Mouse (Mus musculus) v-Abl transformed pro-B cells (cell line): ENCODE results near the gene Efemp2.
"Not testable (repeated sequence)": the region's sequence is repeated elsewhere in the genome, so short reads cannot be mapped to it uniquely, and the experiment has no call there.

Experiments
- in situ Hi-C, 2 experiments: fragments of 400-800 bp; cut with MboI; formaldehyde crosslinking; loops; one replicate each; pipeline ENCODE4 v1.15.1; 2025; ENCODE audit not compliant: unreplicated experiment in 2 of 2

The Efemp2 gene

DNA sequence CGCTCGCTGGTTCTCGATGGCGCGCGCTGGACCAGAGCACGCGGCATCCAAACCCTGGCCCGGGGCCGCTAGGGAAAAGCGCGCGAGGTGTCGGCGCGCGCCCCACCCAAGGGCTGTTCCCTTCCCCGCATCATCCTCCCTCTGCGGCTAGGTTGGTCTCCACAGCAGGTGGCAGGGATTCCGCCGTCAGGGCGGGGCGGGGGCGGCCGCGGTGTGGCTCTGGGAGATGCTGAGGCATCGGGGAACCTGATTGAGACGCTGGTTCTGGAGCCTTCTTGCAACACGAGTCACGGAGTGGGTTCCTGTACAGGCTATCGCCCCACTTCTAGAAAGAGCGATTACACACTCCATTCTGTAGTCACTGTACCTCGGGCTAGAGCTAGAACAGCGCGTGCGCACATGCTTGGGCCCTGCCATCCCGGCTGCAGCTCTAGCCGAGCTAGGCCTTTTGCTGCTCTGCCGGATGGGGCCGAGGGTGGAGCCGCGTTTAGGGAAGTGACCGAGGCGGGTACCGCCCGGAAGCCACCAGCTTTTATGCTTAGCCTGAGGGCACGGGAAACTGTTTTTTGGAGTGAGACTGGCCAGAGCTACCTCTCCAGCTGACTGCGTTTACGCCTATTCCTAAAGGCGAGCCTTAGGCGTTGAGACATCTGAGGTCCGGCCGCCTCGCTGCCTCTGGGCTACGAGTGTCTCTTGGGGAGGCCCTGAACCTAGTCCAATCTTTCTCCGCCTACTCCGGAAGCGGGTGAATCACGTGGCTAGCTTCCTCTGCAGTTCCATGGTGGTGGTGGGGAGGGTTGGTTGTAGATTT lies 17.3 kb downstream of the Efemp2 start:
- in situ Hi-C loops: no loop called here

DNA sequence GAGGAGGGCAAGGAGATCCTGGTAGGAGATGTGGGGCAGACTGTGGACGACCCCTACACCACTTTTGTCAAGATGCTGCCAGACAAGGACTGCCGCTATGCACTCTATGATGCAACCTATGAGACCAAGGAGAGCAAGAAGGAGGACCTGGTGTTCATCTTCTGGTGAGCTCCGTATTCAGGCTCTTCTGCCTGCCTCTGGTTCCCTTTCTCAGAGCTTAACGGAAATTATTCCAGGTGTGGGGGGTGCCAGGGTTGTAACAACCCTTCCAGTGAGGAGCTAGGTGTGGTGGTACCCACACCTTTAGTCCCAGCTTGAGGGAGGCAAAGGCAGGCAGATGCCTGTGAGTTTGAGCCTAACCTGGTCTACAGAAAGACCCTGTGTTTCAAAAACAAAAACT lies 18.9 kb downstream of the Efemp2 start:
- in situ Hi-C loops: no loop called here

- in situ Hi-C loops: not testable (repeated sequence)
Measured at GRCm38 (mm10) chr19:5493301-5493721, 19.6 kb downstream of the Efemp2 start.

- in situ Hi-C loops: no loop called here
Measured at GRCm38 (mm10) chr19:5494314-5494713, 20.6 kb downstream of the Efemp2 start.

DNA sequence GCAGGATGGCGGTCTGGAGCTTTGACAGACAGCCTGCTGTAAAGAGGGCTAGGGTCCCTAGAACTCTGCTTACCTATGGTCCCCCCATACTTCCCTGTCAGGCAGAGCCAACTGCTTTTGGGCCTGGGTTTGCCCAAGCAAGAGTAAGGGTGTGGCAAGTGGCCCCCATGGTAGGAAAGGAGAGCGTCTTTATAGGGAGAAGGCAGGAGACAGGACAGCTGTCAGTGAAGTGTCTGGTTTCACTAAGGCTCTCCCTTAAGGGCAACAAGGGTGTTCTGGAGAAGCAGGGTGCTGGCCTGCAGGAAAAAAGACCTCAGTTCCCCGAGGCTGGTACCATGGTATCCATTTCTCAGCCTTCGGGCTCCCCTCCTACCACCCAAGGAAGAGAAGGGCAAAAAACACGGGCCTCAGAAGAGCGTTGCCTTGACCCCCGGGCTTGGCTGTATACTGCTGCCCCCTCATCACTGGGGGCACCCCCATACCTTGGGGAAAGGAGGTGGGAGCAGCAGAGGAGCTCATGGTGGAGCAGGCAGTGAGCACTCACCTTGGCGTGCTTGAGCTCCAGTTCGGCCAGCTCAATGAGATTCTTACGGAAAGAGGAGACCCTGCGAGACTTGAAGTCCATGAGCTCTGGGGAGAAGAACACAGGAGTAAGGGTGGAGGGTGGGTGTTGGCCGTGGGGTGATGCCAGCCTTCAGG lies 21.7 kb downstream of the Efemp2 start:
- in situ Hi-C loops: no loop called here

DNA sequence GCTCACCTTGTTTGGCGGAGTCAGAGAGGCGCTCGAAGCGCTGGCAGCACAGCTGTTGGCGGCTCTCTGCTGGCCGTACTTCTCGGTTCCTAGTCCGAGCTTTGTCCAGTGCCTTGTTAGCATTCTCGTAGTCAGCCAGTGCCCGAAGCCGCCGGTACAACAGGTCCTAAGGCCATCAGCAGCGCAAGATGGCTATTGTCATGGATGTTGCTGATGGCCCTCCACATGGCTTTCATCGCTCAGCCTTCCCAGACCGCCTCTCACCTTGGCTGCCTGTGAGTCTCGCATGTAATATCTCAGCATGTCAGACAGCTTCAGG lies 22.3 kb downstream of the Efemp2 start:
- in situ Hi-C loops: no loop called here

GRCm38 (mm10) chr19:5500330-5500875 lies 26.6 kb downstream of the Efemp2 start:
- in situ Hi-C loops: no loop called here

- in situ Hi-C loops: no loop called here
Measured at GRCm38 (mm10) chr19:5503687-5504086, 29.9 kb downstream of the Efemp2 start, which contains the start of gene 1700020D05Rik. TSS of gene 1700020D05Rik (minus strand) at chr19:5503787.

GRCm38 (mm10) chr19:5510031-5511026 lies 36.6 kb downstream of the Efemp2 start, which contains the start of gene Snx32:
TSS of gene Snx32 (minus strand) at chr19:5510538.
- in situ Hi-C loops: no loop called here

DNA sequence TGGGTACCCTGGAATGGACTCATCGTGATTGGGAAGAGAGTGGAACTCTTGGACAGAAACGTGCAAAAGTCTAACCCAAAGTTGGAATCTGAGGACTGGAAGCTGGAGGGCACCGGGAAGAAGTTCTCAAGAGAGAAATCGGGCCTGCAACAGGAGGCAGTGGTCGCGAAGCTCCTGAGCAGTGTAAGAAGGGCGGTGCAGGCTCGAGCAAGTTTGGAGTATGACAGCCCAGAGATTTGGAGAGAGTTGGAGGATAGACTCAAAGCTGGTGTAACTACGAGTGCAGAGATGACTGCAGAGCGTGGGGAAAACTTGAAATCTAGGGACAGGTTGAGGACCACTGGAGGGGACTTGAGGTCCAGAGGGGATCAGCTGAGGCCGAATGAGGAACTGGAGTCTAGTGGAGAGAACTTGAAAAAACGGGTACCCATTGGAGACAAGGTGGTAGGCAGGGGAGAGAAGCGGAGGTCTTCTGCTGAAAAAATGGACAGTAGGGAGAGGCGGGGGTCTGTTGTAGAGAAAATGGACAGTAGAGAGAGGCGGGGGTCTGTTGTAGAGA lies 37.4 kb downstream of the Efemp2 start:
- in situ Hi-C loops: no loop called here

GRCm38 (mm10) chr19:5512091-5513004 lies 38.6 kb downstream of the Efemp2 start:
- in situ Hi-C loops: no loop called here

- in situ Hi-C loops: no loop called here
Measured at GRCm38 (mm10) chr19:5513005-5513349, 39.2 kb downstream of the Efemp2 start.

- in situ Hi-C loops: no loop called here
Measured at GRCm38 (mm10) chr19:5515840-5516777, 42.4 kb downstream of the Efemp2 start.

DNA sequence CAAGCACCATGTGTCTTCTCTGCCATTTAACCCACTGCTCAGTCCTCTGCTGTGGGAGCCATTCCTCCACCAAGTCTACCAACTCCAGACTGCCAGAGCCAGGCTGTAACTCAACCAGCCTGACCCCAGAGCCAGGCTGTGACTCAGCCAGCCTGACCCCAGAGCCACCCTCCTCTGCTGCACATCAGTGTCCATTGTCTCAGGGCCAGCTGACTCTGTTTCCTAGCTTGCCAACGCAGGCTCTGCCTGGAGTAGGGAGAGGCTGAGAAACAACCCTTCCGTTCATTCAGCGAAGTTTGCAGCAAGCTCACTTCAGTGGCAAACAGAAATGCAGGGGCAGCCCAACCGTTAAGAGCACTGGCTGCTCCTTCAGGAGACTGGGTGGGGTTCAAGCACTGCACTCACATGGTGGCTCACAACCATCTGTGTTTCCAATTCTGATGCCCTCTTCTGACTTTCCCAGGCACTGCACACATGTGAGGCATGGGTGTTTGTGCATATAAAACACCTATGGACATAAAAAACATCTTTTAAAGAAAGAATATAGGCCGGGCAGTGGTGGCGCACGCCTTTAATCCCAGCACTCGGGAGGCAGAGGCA lies 43.3 kb downstream of the Efemp2 start:
- in situ Hi-C loops: no loop called here

DNA sequence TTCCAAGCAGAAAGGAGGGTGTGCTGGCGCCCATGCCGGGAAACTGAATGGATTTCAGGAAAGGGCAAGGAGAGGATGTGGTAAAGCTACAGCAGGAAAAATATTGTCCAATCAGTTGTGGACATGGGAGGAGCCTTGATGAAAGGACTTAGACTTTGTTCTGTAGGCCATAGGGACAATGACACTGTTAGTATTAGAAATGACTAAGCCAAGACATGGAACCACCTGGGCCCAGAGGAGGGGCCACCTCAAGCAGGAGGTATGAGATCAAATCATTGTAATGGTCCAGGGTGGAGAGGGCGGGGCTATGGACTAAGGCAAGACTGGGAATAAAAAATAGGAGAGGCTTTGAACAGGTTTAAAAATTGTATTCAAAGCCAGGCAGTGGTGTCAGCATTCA lies 45.0 kb downstream of the Efemp2 start:
- in situ Hi-C loops: no loop called here

DNA sequence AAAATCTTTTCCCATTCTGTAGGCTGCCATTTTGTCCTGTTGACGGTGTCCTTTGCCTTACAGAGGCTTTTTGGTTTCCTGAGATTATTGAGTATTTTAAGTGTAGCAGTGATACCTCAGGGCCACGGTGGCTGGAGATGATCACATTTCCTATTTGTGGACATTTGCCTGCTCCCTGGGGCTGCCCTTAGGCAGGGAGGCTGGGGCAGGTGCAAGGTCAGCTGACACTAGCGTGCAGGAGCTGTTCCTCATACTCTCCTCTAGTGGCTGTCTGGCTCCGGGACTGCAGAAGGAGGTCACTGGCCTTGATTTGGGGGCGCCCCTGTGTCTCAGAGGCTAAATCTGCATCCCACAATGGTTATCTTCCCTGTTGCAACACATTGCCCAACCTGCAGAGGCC lies 51.5 kb downstream of the Efemp2 start:
- in situ Hi-C loops: loop anchor here (5.0 to 10.0 kb wide), 3 partner anchors 37 to 360 kb away; partner anchors contain the start of genes Frmd8 (in 1 of the 2), Ovol1 (in 1 of the 2) and Slc25a45 (in 1 of the 2)

DNA sequence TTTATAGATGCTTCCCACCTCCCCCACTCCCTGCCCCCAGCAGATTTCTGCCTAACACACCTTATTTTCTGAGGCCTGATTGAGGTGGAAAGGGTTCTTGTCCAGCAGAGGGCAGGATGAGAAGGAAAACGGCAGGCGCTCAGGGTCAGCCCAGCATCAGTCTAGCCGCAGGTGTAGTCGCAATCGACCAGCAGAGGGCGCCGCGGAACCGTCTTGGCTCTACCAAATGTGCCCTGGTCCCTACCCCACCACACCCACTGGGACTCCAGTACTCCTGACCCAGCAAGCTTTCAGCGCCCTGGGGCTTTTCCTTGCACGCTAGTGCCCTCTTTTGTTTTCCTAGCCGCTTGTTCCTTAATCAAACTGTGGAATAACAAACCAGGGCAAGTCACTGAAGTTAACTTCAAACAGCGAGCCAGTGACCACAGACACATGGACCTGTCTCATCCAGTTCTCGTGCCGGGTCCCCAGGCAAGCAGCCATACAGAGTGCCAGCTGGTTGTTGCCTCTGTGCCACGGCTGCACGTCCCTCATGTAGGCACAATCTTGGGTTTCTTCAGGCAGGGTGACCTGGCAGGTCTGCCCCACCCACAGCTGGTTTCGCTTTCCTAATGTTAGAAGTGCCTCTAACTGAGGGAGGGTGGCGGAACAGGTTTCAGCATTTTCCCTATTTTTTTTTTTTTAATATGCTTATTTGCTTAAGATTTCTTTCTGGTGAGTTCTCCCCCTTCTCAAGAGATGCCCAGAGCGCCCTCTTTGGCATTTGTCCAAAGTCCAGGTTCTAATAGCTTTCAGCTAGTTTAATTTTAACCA lies 55.8 kb downstream of the Efemp2 start:
- in situ Hi-C loops: loop anchor here (5.0 to 10.0 kb wide), 4 partner anchors 33 to 355 kb away; partner anchors contain the start of genes Frmd8 (in 1 of the 2), Ovol1 (in 1 of the 2) and Slc25a45 (in 1 of the 2)
